Mouse (Mus musculus): ENCODE measurements at regions not wholly inside any gene's neighbourhood (a gene's known extent, or its start where the extent isn't known, plus 50 kb on each side); places are given as distances from the start of the nearest gene placed in this dataset.

DNA sequence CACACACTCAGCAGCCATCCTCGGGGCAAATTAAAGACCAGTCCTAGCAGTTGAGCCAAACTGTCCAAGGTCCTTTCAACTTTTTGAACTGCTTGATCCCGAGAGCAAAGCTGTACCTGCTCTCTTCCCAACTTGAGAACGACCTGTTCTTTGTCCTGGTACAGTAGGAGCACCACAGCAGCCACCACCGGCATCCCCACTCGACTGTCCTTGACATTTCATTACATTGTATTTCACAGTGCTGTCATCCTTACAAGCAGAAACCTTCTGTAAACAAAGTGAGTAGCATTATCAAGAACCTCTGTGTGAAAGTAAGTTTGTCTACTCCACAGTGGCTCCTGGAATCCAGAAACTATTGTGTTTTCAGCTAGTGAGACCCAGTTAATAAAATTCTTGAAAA is 240.2 kb upstream of the Zfp462 start:
- DNase-seq (ENCODE audit: low spot score): no peak

DNA sequence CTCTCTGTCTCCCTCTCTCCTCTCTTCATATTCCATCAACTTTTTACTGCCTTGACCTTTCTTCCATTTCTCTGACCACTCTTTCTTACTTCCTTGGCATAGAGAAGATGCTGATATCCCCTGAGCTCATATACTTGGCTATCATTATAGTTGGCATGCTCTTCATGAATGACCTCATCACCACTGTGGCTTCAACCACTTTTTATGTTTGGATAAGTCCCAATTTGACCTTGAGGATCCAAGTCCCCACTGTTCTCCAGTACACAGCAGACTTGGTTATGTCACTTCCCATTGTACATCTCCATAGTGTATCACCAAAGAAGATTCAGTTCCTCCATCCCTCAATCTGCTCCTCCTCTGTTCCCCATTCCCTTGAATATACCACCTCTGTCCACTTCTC is 235.1 kb upstream of the Zfp462 start:
- DNase-seq (ENCODE audit: low spot score): no peak

DNA sequence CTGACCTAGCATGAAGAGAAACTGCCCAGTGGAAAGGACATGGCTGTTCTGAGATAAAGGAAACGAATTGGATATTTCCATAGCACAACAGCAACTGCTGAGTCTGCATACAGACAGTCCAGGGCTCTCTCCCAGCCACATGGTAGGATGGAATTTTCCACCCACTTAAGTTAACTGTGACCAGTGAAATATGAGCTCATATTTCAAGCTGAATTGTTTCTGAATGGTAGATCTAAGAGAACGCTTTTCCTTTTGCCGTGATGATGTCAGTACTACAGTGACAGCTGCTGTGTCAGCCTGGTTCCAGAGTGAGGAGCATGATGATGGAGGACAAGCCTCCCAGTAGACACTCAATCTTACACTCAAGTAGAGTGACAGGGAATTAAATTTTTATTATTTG is 231.9 kb upstream of the Zfp462 start:
- peak; percentile 34 for DNase-seq (ENCODE audit: low spot score)

DNA sequence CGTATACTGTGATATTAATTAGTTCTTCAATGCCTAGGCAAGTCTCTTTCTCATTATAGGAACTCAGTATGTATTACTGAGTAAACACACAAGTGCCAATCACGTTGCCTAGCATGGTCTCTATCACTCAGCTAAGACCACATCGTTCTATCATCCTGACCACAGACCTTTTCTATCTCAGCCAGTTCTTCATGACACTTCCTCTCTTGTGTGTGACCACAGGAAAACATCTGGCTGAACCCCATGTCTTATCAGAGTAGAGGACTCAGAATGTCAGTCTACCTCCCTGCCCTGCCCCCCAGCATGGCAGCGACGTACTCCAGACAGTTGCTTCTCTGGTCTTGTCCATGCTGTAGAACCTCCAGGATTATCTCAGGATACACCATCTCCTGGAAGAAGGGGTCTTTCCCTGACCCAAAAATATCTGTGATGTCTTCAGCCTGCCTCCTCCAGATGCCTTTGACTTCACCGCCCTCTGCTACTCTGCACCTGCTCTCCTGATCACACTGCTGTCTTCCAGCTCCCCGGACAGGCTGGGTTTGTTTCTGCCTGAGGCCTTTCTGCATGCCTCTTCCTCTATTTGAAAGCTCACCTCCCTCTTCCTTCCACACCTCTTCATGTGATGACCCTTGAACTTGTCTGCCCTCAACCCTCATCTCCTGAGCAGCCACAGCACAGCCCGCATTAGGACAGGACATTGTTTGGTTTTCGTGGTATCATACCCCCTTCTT is 230.1 kb upstream of the Zfp462 start:
- no peak for DNase-seq (ENCODE audit: low spot score)

DNA sequence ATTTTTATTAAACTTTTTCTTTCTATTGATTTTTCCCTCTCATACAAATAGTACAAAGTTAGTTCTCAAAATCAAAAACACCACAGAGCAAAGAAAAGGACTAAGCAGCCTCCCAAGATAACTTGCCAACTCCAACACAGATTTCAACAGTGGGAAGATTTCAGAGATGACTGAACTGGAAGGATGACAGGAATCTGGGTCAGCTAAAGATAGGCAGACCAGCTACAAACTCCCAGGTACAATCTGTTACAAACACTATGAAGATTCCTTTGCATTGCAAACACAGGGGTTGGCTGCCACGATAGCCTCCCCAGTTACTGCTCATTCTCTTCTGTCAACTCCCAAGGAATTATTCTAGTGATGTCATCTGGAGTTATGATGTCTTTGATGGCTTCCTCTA is 226.8 kb upstream of the Zfp462 start:
- no peak for DNase-seq (ENCODE audit: low spot score)

DNA sequence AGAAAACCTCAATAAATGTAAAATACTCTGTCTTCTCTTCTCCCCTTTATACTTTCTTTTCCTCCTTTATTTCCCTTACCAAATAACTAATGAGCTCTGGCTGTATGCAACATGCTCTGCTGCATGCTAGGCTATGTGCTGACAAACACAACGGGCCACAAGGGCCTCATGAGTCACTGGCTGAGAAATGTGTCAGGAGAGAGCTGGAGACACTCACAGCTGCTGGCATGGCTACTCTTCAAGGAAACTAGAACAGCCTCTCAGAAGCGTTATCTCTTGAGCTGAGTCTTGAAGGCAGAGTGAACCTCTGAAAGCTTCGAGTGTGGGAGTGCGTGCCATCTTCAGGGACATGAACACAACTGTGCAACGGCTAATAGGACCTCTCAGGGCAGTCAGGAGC is 205.8 kb upstream of the Zfp462 start:
- no peak for DNase-seq (ENCODE audit: low spot score)

DNA sequence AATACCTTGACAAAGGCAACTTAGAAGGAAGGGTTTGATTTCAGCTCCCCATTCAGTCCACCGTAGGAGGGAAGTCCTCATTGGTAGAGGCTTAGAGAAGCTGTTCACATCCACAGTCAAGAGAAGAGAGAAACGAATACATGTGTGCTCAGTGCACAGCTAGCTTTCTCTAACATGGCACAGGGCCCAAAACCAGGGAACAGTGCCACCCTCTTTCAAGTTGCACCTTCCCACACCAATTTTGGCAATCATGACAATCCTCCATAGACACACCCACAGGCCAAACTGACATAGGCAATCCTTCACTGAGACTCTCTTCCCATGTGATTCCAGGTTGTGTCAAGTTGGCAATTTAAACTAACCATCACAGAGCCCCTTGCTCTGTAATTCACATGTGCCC is 193.4 kb upstream of the Zfp462 start:
- no peak for DNase-seq (ENCODE audit: low spot score)

DNA sequence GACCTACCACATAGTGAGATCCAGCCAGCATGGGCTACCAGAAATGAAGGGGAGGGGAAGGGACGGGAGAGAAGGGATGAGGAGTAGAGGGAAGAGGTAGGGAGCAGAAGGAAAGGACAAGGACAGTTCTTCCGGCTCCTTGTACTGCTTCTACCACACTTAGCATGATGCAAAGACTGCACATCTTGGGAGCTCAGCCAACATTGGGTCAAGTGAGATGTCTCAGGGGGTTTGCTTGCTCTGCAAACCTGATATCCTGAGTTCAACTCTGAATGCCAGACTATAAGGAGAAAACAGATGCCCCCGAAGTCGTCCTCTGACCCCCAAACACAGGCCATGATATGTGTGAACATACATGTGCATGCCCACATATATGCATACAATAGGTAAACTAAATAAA is 188.4 kb upstream of the Zfp462 start:
- DNase-seq (ENCODE audit: low spot score): no peak

DNA sequence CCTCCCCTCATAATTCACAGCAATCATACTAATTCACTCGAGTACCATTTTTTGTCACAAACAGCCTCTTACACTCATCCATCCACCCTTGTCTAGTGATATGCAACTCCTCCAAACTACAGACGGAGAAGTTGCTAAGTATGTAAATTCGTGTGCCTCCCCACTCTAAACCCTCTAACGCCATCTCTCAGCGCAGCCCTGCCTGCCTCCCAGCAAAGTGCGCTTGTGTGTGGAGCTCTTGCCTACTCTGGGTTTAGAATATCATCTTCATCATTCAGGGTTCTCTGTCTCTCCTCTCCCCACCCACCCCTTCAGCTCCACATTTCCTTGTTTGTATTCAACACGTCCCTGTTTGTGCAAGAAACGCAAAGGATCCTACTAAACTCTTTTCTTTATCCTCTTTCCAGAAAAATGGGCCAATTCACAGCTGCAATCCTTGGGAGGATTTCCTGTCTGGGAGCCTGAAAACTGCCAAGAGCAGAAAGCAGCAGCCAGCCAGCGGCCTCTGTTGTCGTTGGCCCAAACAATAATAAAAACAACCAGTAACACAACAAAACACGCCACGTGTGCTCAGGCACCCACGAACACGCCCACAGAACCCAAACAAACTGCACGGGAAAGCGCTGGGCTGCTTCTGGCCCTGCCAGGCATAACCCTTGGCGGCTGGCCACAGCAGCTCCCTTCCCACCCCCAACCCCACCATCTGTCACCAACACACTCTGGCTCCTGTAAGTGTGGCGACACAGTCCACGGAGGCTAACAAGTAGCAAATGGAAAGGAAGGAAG is 186.9 kb upstream of the Zfp462 start:
- DNase-seq (ENCODE audit: low spot score): no peak

DNA sequence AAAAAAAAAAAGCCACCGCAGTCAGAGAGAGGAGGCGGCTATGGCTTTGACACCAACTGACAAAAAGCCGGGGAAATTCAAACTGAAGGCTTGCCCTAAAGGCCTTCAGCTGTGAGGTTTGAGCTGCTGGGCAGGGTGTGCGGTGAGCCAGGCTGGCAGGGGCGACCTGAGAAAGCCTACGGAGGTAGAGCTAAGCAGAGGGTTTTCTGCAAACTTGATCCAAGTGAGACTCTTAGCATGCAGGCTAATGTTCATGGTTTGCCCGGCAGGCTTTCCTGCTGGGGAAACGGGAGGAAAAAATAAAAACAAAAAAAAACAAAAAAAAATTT is 186.4 kb upstream of the Zfp462 start:
- DNase-seq (ENCODE audit: low spot score): peak; percentile 55

DNA sequence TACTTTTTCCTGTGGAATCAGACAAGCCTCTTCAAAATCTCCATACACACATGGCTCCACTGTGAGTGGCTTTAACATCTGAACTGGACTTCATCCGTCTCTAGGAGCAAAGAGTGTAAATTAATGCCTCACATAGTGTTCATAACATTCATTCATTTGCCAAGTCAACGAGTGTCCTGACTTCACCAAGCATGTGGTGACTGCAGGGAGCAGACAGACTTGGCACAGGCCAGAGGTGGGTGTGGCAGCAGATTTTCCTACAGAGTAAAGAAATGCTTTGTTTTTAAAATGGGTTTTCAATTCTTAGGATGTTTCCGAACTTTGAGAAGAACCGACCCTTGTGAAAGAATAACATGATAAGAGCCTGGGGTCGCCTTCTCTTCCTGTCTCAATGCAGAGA is 183.6 kb upstream of the Zfp462 start:
- DNase-seq (ENCODE audit: low spot score): no peak

DNA sequence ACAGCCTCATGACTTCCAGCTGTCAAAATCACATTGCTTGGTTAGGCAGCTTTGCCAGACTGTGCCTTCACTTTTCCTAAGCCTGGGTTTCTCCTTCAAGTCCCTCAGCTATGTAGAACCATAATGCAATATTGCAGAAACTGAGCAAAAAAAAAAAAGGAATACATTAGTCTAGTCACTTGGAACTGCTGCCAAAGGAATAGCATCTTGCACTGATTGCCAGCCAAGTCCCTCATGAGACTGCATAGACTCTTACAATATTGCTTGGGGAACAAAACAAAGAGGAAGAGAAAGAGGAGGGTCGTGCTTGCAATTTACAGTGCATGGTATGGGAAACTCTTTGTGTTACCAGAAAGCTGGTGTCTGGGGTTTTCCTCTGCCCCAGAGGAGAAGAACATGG is 179.8 kb upstream of the Zfp462 start:
- no peak for DNase-seq (ENCODE audit: low spot score)

DNA sequence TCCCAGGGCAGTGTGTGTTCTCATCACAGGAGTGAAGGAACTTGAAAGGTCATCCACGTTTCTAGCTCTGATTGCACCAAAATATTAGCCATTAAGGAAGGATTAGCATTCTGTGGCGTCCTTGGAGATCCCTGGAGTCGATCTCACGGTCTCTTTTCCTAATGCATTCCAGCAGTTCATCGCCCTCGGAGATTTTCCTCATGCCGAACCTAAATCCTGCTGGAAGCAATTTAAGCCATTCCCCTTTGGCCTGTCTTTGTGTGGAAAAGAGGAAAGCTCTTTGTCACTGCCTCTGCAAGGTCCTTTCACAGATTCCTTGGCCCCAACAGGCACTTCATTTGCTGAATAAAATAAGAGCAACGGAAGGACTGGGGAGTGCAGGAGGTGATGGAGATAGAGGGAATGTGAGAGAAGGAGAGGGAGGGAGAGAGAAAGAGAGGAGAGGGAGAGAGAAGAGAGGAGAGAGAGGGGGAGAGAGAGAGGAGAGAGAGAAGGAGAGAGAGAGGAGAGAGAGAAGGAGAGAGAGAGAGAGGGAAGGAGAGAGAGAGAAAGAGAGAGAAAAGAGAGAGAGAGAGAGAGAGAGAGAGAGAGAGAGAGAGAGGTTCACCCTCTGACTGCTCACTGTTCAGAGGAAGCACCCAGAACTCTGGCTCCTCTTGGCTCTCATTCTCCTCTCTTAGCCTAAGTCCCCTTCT is 177.2 kb upstream of the Zfp462 start:
- peak; percentile 67 for DNase-seq (ENCODE audit: low spot score)

DNA sequence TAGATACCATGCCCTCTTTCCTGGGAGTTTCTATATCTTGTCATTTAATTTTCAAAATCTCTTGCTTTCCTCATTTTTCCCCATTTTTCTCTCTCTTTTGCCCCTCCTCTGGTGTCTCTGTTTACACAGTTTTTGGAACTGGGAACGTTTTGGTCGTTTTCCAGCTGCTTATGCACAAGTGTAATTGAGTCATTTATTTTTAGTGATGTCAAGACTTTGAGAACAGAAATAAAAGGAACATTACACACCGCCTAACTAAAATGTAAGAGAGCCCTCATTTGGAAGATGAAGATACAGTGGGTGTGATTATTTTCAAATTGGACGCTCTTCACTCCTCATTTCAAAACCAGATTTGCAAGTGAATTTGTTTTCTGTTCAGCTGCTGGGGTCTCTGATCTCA is 176.0 kb upstream of the Zfp462 start:
- DNase-seq (ENCODE audit: low spot score): no peak

DNA sequence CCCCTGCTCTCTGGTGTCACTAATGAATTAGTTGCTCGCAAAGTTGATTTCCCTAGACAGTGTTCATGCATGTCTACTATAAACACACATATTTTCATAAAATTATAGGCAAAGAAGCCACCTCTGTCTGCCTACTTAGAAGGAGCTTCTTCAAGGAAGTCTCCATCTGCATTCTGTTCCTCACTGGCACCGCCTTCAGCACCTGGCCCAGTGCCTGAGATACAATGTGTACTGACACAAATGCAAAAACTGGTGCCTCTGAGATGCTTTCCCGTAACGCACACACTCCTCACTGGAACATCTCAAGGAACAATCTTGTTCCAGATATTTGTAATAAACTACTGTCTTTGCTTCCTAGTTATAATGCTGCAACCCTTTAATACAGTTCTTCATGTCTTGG is 170.8 kb upstream of the Zfp462 start:
- DNase-seq (ENCODE audit: low spot score): no peak

DNA sequence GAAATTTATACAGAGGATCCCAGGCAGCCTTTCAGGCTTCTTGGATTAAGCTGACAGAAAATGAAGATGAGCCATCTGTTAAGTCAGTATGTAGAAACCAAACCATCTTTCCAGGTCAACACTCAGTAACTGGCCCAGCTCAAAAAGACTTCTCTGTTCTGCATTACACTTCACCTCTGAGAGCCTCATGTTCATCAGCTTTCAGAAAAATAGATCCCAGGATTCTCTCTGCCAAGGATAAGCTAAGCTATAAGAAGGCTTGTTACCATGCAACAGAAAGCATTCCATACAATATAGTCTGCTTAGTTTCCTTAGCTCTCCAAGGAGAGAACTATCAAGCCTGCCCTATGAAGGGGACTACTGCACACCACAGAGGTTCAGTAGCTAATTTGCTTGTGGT is 170.1 kb upstream of the Zfp462 start:
- no peak for DNase-seq (ENCODE audit: low spot score)

DNA sequence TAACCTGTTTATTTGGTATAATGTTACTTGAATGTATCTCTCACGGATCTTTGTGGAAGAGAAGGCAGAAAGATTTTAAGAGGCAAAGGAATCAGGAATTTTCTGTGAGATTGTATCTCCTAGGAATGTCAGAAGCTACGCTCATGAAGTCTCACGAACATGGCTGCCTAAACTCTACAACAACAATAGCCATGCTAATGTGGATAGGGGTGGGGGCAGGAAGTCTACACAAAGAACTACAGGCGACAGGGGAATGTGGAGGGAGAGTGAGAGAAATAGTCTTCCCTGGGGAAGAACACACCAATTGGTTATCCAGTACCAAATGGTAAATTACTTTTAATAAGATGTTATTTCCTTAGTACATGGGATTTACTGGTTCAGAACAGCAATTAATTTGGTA is 164.3 kb upstream of the Zfp462 start:
- DNase-seq (ENCODE audit: low spot score): no peak

DNA sequence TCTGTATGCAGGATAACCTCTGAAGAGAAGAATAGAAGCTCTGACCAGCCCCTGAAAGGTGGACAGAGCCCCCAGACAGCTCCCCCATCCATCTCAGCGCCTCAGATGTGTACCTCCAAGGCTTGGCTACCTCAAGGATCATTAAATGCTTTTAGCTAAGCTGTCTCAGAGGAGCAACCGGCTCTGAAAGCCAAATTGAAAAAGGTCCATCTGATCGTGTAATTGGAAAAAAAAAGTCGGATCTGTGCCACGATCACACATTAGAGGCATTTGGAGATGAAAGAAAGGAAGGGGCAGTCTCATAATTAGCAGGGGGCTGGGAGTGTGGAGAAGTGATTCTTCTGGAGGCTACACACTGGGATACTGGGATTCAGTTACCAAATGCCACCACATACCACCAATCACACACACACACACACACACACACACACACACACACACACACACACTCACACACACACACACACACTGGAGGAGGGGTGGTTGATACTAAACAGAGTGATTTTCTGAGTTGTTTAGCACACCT is 153.6 kb upstream of the Zfp462 start:
- DNase-seq (ENCODE audit: low spot score): no peak

DNA sequence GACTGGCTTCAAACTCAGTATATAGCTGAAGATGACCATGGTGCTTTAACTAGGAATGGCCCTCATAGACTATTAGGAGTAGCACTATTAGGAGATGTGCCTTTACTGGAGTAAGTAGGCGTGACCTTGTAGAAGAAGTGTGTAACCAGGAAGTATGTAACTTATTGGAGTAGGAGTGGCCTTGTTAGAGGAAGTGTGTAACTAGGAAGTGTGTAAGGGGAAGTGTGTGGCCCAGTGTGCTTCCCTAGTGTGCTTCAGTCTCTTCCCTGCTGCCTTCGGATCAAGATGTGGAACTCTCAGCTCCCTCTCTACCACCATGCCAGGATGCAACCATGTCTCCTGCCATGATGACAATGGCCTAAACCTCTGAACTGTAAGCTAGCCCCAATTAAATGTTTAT is 151.0 kb upstream of the Zfp462 start:
- no peak for DNase-seq (ENCODE audit: low spot score)

DNA sequence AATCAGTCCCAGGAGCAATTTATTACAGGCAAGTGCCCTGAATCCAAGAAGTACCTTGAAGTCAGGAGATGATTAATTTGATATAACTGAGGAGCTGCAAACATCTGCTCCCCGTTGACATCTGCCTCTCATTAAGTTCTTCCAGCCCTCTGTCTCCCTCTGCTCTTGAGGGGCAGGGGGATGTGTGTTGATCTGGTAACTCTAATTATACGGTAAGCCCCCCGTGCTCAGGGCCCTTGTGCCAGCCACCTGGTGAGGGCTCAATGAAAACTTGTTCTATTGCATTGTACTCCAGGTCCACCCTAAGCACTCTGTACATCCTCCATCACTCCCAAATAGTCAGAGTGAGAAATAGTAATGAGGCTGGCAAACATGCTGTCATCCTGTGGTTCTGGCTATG is 149.6 kb upstream of the Zfp462 start:
- peak; percentile 55 for DNase-seq (ENCODE audit: low spot score)

DNA sequence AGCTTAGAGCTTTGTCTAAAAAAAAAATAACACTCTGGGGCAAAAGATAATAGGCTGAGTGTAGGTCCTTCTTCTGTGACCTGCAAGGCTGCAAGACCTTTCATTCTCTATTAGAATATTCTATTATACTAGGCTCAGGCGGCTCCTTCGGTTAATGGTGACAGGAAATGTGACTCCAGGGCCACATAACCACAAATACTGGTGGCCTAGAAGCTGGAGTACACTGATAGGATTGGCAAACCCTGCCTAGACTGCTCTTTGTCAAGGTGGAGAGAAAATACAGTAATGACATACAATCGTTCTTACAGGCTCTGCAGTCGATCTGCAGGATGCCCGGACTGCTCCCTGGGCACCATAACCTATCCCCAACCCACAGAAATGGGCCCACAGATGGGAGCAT is 146.3 kb upstream of the Zfp462 start:
- no peak for DNase-seq (ENCODE audit: low spot score)

DNA sequence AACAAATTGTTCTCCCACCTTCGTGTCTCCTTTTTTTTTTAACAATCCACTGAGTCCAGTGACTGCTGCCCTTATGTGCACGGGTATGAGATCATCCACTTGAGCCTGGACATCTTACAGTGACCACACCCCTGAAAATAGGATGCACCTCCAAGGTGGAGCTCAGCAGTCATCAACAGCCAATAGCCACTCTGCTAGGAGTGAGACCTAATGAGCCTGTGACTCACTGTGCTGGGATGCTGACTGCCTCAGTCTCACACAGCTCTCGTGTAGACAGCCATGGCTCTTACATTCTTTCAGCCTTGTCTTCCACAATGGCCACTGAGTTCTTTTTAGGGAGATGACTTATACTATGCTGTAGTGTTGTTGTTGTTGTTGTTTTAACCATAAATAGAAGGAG is 133.7 kb upstream of the Zfp462 start:
- no peak for DNase-seq (ENCODE audit: low spot score)
